Mouse (Mus musculus): ENCODE measurements around the gene C1ql3. TPM values are rescaled to one million over a fixed set of nuclear protein-coding genes. Genes with fewer than 3 reads are reported as not detected.

C1ql3 gene
- polyA plus RNA-seq (2015; fragmentation: Nextera tagmentation; extraction: Ambion mirVana) = 0.80 and 1.0 TPM in 2 replicates

DNA sequence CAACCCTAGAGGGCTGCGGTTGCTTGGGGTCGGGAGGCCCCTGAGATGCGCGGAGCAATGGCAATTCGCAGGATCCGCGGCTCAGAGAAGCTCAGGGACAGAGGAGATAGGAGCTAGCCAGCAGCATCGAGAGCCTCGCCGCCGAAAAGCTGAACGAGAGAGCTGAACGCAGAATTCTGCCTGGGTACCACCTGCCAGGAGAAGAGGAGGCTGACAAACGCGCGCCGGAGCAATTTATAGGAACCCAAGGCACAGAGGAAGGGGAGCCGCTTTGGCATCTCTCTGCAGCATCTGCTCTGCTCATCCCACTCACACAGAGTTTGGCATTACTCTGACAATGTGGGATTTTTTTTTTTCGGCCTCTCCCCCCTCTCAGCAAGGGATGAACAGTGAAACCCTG, at the start of gene C1ql3:
C1ql3 (minus strand) TSS at position 335 of the 400 bp plus-strand sequence.
- H3K36me3 ChIP-seq = no peaks in the 10 kb centered on the region
- H3K4me3 ChIP-seq = peak within 1 kb of the TSS; percentile 60
- under 1% methylated on average over 19 of the region's 19 CpGs for WGBS
- H3K27ac ChIP-seq = no peak within 1 kb of the TSS
- H3K4me2 ChIP-seq (replicated peaks) = peak within 1 kb of the TSS; percentile 99
- peaks cover 52% of the 10 kb centered on the region for H3K27me3 ChIP-seq
- H3K9ac ChIP-seq = peak within 1 kb of the TSS; percentile 65
- no peak for ATAC-seq (ENCODE audit: low FRiP score, low read depth)
- no peaks in the 10 kb centered on the region for H3K9me3 ChIP-seq
- H3K4me1 ChIP-seq = peaks cover 26% of the 10 kb centered on the region

DNA sequence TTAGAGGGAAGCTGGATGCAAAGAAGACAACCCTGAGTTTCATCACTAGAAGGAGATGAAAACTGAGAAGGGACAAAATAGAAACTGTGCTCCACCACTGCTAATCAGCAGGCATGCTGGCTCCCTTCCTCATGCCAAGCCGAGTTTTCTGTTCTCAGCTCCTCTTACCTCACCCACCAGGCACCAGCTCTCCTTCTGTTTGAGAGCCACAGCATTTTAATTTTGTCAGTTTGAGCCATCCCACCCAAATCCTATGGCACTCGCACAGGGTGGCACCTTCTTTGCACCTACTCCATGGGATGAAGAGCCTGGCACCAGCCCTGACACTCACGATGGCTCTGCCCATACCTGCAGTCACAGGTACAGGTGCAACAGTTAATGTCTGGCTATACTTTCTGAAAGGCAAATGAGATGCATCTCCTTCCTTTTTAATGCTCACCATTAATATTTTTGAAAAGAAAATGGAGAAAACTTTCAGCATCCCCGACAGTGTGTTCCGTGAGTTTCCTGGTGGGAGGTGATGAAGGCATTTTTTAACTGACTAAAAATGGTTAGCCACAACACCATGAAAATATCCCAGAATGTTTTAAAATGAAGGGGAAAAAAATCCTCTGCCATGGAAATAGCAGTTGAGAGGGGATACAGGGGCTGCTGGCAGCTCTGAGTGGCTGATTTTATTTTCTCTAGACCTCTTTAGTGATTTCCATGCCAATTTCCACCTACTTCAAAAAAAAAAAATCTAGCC, 49.0 kb upstream of the C1ql3 start:
- H3K9ac ChIP-seq = no peak overlapping the region
- WGBS = 85% methylated on average over 5 of the region's 5 CpGs
- H3K27ac ChIP-seq = no peak overlapping the region
- H3K9me3 ChIP-seq = no peaks in the 10 kb centered on the region
- no peak for ATAC-seq (ENCODE audit: low FRiP score, low read depth)
- H3K4me2 ChIP-seq (replicated peaks) = no peak overlapping the region
- no peaks in the 10 kb centered on the region for H3K36me3 ChIP-seq
- no peak overlapping the region for H3K4me3 ChIP-seq
- H3K27me3 ChIP-seq = no peaks in the 10 kb centered on the region
- H3K4me1 ChIP-seq = no peaks in the 10 kb centered on the region

DNA sequence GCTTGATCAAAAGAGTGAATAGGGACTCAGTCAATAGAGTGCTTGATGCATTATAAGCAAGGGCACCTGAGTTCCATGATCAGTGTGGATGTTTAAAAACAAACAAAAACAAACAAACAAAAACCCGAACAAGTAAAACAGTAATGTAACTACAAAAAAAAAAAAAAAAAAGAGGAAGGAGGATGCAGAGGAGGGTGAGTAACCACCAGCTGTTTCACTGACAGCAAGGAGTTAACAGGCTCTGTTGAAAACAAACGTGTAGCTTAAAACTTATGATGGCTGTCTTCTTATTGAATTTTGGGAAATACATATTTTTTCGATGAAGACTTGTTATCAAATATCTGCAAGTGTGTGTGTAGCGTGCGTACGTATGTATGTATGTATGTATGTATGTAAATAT, 37.0 kb upstream of the C1ql3 start:
- ATAC-seq (ENCODE audit: low FRiP score, low read depth) = no peak
- no peak overlapping the region for H3K9ac ChIP-seq
- H3K36me3 ChIP-seq = no peaks in the 10 kb centered on the region
- no peak overlapping the region for H3K4me2 ChIP-seq (replicated peaks)
- no peaks in the 10 kb centered on the region for H3K9me3 ChIP-seq
- H3K4me3 ChIP-seq = no peak overlapping the region
- WGBS = 90% methylated on average over 6 of the region's 6 CpGs
- no peaks in the 10 kb centered on the region for H3K4me1 ChIP-seq
- no peaks in the 10 kb centered on the region for H3K27me3 ChIP-seq
- H3K27ac ChIP-seq = no peak overlapping the region

DNA sequence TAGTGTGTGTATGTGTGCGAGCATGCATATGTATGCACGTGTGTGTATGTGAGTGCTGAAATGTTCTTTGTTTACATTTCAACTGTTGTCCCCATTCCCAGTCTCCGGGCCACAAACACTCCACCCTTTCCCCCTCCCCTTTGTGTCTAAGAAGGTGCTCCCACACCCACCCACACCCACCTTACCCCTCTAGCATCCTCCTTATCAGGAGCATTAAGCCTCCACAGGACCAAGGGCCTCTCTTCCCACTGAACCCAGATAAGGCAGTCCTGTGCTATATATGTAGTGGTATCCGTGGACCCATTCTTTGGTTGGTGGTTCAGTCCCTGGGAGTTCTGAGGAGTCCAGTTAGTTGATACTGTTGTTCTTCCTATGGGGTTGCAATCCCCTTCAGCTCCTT, 32.9 kb upstream of the C1ql3 start:
- Histone ChIP-seq H3K4me3 (no peak overlapping the region), H3K27me3 (no peaks in the 10 kb centered on the region), H3K9ac (no peak overlapping the region), H3K4me2 (replicated peaks) (no peak overlapping the region), H3K9me3 (no peaks in the 10 kb centered on the region), H3K4me1 (no peaks in the 10 kb centered on the region), H3K36me3 (no peaks in the 10 kb centered on the region), H3K27ac (no peak overlapping the region)
- WGBS = 89% methylated on average over 4 of the region's 4 CpGs
- ATAC-seq (ENCODE audit: low FRiP score, low read depth) = no peak

DNA sequence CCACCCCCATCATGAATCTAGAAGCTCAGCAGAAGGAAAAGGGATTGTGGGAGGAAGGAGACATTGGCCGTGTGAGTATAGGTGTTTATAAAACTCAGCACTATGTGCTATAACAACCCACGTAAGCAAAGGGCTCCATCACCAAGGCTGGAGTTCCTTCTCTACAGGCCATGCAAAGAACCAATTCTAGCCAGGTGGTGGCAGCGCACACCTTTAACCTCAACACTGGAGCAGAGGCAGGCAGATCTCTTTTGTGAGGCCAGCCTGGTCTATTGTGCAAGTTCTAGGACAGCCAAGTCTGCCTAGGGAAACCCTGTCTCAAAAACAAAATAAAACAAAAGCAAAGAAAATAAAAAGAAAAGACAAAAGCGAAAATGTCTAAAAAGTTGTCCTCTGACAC, 28.2 kb upstream of the C1ql3 start:
- Histone ChIP-seq H3K9ac (no peak overlapping the region), H3K36me3 (no peaks in the 10 kb centered on the region), H3K27ac (no peak overlapping the region), H3K4me1 (no peaks in the 10 kb centered on the region), H3K9me3 (no peaks in the 10 kb centered on the region), H3K4me2 (replicated peaks) (no peak overlapping the region), H3K27me3 (no peaks in the 10 kb centered on the region), H3K4me3 (no peak overlapping the region)
- WGBS = 92% methylated on average over 4 of the region's 4 CpGs
- ATAC-seq (ENCODE audit: low FRiP score, low read depth) = no peak

DNA sequence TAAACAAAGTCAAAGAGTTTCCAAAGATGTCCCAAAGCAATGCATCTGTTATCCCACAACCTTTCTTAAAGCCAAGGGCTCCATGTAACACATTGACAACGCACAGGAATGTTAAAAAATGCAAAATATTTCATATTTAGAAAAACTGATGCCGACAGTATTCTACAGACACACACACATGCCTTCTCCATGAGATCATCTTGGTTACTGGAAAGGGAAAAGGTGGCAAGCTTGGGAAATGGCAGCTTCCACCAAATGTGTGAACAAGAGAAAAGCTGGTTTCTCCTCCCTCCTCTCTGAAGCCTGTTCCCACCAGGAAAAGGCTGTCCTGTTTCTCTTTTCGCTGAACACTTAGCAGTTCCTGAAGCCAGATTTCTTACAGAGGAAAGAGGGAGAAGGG, 27.2 kb upstream of the C1ql3 start:
- WGBS = 70% methylated on average over 3 of the region's 3 CpGs
- no peak overlapping the region for H3K4me3 ChIP-seq
- H3K27ac ChIP-seq = no peak overlapping the region
- H3K9me3 ChIP-seq = no peaks in the 10 kb centered on the region
- H3K4me2 ChIP-seq (replicated peaks) = no peak overlapping the region
- no peaks in the 10 kb centered on the region for H3K27me3 ChIP-seq
- ATAC-seq (ENCODE audit: low FRiP score, low read depth) = no peak
- no peaks in the 10 kb centered on the region for H3K36me3 ChIP-seq
- no peak overlapping the region for H3K9ac ChIP-seq
- no peaks in the 10 kb centered on the region for H3K4me1 ChIP-seq

DNA sequence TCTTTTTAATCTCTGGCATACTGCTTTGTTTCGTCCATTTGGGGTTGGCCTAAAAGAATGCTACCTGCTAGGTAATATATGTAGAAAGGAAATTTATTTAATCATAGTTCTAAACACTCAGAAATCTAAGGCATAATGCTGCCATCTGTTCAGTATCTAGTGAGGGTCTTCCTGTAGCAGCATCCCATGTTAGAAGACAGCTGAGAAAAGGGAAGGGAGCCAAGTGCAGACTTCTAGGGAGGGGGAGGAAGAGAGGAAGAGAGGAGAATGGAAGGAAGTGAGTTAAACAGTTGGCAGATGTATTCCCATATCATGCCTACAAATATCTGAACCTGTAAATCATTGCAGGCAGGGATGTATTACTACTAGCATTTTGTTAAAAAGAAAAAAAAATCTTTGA, 7.3 kb upstream of the C1ql3 start:
- Histone ChIP-seq H3K4me2 (replicated peaks) (no peak overlapping the region), H3K27ac (no peak overlapping the region), H3K4me1 (no peaks in the 10 kb centered on the region), H3K4me3 (no peak overlapping the region), H3K9ac (no peak overlapping the region), H3K27me3 (peaks cover 1% of the 10 kb centered on the region), H3K36me3 (no peaks in the 10 kb centered on the region), H3K9me3 (no peaks in the 10 kb centered on the region)
- 72% methylated on average over 1 of the region's 1 CpGs for WGBS
- no peak for ATAC-seq (ENCODE audit: low FRiP score, low read depth)

DNA sequence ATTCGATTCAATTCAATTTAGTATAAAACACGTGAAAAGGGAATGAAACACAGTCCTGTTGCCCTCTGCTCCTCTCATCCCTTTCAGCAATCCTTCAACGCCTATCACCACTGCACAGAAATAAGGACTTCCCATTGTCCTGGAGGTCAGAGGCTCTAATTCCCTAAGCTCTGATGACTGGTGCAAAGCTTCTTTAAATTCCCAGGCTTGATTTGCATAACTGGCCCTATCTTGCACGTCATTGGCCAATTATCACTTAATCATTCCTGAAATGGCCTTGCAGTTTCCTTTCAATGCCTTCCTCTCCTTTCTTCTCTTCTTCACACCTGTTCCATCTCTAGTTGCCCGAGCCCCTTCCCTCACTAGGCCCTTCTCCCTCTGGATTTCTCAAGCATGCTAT, 6.8 kb upstream of the C1ql3 start:
- Histone ChIP-seq H3K9me3 (no peaks in the 10 kb centered on the region), H3K4me2 (replicated peaks) (no peak overlapping the region), H3K27me3 (peaks cover 6% of the 10 kb centered on the region), H3K9ac (no peak overlapping the region), H3K27ac (no peak overlapping the region), H3K4me3 (no peak overlapping the region), H3K4me1 (no peaks in the 10 kb centered on the region), H3K36me3 (no peaks in the 10 kb centered on the region)
- ATAC-seq (ENCODE audit: low FRiP score, low read depth) = no peak
- 51% methylated on average over 5 of the region's 5 CpGs for WGBS

DNA sequence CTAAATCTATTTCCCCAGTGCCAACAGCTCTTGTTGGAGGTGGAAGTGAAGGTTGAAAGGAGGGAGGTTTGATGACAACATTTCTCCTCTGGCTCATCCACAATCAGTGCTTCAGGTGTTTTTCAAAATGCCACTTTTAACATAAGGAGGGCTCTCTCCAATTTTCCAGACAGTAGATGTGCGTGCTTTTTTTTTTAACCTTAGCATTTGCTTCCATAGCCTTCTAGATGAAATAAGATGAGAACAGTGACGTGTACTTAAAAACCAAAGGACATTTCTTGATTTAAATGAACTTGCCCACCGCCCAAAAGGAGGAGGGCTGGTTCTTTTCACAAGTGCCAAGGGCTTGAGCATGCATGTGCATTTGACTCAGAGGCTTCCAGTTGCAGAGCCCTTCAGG, 367 bp upstream of the C1ql3 start:
- Histone ChIP-seq H3K4me1 (peaks cover 26% of the 10 kb centered on the region), H3K9me3 (no peaks in the 10 kb centered on the region), H3K4me2 (replicated peaks) (peak overlapping the region; percentile 99), H3K36me3 (no peaks in the 10 kb centered on the region), H3K27me3 (peaks cover 52% of the 10 kb centered on the region), H3K9ac (no peak overlapping the region), H3K4me3 (peak overlapping the region; percentile 60), H3K27ac (no peak overlapping the region)
- WGBS = 29% methylated on average over 3 of the region's 3 CpGs
- ATAC-seq (ENCODE audit: low FRiP score, low read depth) = no peak

DNA sequence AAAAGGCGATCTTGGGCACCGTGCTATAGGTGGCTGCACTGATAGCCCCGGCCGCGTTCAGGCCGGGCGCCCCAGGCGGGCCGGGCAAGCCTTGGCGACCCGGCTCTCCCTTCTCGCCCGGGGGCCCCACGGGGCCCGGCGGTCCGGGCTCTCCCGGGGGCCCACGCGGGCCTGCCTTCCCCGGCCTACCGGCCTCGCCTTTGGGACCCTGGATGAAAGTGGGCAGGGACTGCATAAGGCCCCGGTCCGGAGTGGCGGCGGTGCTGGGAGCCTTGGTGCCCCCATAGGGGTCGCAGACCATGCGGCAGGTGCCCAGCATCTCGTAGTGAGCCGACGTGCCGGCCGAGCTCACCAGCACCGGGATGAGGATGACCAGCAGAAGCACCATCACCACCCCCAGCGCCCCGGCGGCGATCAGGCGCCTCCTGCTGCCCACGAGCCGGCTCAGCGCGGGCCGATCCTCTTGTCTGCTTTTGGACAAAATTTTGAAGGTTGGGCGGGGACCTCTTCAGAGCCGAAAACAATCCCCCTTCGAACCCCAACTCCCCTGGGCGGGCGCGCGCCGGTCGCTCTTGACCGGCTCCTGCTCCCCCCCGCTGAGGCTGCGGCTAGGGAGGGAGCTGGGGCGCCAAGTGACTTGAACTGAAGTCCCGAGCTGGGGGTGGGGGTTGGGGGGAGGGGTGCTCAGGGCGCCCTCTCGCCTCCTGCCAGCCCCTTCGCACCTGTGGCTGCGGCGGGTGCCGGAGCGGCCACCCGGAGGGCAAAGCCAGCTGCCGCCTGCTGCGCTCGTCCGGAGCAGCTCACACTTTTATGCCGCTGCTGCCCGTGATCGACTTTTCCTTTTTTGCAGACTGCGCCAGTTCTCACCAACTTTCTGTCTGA, 905 bp downstream of the C1ql3 start:
- Histone ChIP-seq H3K4me1 (peaks cover 26% of the 10 kb centered on the region), H3K27ac (no peak overlapping the region), H3K4me3 (peak overlapping the region; percentile 60), H3K27me3 (peaks cover 52% of the 10 kb centered on the region), H3K9me3 (no peaks in the 10 kb centered on the region), H3K4me2 (replicated peaks) (peak overlapping the region; percentile 99), H3K36me3 (no peaks in the 10 kb centered on the region), H3K9ac (peak overlapping the region; percentile 65)
- peak; percentile 45 for ATAC-seq (ENCODE audit: low FRiP score, low read depth)
- WGBS = under 1% methylated on average over 67 of the region's 75 CpGs

DNA sequence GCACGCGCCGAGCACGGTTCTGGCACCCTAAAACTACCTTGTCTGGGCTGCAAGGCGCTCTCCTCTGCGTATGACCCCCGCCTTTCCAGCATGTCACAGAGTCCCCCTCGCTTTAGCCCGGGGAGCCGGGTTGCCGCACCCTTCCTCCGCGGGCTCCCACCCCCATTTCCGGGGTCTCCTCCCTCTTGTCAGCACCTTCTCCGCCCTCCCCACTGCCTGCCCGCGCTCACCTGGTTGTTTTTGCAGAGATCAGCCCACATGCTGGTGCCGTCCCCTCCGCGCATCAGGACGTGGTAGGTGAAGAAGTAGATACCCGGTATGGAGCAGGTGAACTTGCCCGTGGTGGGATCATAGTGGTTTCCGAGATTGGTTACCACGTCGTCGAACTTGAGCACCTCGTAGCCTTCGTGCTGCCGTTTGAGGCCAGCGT, 1.6 kb downstream of the C1ql3 start:
- peak overlapping the region; percentile 99 for H3K4me2 ChIP-seq (replicated peaks)
- peak overlapping the region; percentile 65; the same call in 1 of the 2 replicates for H3K9ac ChIP-seq
- H3K9me3 ChIP-seq = no peaks in the 10 kb centered on the region
- H3K36me3 ChIP-seq = no peaks in the 10 kb centered on the region
- no peak overlapping the region for H3K27ac ChIP-seq
- peaks cover 26% of the 10 kb centered on the region for H3K4me1 ChIP-seq
- peaks cover 52% of the 10 kb centered on the region for H3K27me3 ChIP-seq
- WGBS = 2% methylated on average over 31 of the region's 31 CpGs
- H3K4me3 ChIP-seq = peak overlapping the region; percentile 60
- ATAC-seq (ENCODE audit: low FRiP score, low read depth) = peak; percentile 54; the same call in 1 of the 2 replicates

DNA sequence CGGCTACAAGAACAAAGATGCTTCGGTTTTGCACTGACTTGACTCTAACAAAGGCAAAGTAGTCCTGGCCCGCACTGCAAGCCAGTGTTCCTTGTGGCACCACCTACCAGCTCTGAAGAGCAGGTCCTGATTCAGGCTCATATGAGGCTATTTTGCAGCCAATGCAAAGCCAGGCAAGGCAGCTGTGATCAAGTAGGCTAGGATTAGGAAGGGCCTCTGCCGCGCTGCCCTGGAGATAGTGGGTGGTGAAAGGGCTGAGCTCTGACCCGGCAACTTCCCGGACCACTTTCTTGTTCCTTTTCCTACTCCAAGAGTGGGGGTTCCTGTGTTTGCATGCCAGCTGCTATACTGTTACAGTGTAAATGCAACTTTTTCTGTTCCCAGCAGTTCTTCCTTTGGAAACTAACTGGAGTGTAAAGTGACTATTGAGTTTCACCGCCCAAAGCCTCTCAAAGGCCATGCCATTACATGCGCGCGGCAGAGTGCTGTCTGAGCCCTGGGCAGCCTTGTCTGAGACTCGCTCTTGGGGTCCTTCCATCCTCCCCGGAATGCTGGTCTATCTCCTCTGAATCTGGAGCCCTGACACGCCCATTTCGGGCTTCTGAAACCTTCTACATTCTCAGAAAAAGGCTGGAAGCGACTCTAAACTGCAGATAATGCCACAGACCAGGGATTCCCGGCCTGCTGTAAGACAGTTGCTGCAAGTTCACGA, 2.2 kb downstream of the C1ql3 start:
- peaks cover 52% of the 10 kb centered on the region for H3K27me3 ChIP-seq
- H3K4me2 ChIP-seq (replicated peaks) = peak overlapping the region; percentile 99
- no peak overlapping the region for H3K9ac ChIP-seq
- H3K27ac ChIP-seq = no peak overlapping the region
- peaks cover 26% of the 10 kb centered on the region for H3K4me1 ChIP-seq
- WGBS = 9% methylated on average over 18 of the region's 18 CpGs
- peak overlapping the region; percentile 60 for H3K4me3 ChIP-seq
- H3K36me3 ChIP-seq = no peaks in the 10 kb centered on the region
- ATAC-seq (ENCODE audit: low FRiP score, low read depth) = peak; percentile 45; the same call in 1 of the 2 replicates
- no peaks in the 10 kb centered on the region for H3K9me3 ChIP-seq
